Mouse (Mus musculus): ENCODE measurements around the gene Ptpn13. TPM values are rescaled to one million over a fixed set of nuclear protein-coding genes. Genes with fewer than 3 reads are reported as not detected.
A peak's percentile ranks its signal among the peaks of the same experiment; 100 is the strongest.

Gene Ptpn13
- total RNA-seq, 2 experiments from 2014 or later: 0.30 to 0.58 TPM

DNA sequence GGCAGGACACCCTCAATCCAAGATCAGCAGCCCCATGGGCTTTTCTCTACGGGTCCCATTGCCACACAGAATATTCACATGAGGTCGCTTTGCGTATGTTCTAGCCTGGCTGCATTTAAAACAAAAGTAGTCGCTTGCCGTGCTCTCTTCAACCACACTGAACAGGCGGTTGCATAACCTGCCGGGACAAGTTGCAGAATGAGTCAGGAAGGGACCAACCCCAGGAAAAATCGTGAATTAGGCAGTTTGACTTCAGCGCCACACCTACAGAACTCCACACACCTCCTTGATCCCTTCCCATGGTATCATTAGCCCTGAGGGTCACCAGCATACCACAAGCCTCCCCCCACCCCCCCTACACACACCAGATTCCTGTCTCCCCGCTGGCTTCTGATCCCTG is 4.4 kb upstream of the Ptpn13 start:
- ATAC-seq (replicated peaks; ENCODE audit: poor library complexity): 0 out of 2 replicates have a peak, but pooled peaks have one; percentile 11

DNA sequence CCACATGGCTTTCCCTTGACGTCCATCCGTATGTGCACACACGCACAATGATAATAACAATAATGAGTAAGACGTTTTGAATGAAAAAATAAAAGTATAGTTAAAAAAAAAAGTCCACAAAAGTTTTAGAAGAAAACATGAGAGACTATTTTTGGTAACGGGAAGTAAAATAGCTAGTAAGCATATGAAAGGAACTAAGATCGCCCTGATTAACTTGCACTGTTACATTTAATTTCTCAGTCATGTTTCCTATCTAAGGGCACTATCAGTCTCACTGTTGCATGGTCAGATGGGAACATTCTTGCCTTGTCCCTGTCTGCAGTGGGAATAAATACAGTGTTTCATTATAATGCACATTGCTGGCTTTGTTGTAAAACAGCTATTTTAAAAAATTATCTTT is 2.4 kb upstream of the Ptpn13 start:
- ATAC-seq (replicated peaks; ENCODE audit: poor library complexity): no peak

DNA sequence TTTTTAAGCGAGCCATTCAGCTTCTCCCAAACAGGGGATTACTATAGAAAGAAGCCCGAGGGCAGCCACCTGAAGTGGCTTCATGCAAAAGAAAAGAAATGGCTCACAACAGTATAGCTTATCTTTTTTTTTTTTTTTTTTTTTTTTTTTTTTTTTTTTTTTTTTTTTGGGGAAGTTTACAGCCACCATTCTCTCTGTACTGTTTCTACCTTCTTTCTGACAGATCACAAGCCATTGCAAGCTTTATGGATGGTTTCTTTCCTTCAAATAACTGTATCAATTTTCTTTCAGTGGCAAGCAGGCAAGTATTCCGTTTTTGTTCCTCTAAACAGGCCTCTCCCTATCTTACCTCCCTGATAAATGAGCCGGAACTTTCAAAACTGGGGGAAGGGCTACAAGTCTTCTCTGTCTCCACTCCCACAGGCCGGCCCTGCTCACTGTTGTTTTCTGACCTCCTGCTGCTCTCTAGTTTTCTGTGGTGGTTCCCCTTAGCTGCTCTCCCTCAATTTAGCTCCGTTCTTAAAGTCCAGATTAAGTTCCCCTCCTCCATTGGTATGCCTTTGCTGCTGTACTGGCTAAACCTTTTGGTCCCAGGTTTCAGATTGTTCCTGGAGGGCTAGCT is 1.6 kb upstream of the Ptpn13 start:
- ATAC-seq (replicated peaks; ENCODE audit: poor library complexity): no peak

DNA sequence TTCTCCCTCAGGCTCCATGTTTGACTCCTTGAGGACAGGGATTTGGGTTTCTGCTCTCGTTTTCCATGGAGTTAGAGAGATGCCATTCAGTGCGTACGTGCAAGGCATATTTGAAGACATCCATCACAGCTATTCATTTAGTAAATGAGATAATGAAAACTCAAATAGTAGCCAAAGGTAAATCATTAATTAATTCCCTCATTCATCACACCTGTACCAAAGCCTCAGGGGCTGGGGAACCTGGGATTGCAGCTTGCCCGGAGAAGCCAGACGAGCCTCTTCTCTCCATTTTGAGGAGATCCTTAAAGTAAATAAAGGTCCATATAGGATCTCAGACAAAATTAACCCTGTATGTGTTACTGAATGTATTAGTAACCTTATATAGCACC is 1.1 kb upstream of the Ptpn13 start:
- ATAC-seq (replicated peaks; ENCODE audit: poor library complexity): no peak

DNA sequence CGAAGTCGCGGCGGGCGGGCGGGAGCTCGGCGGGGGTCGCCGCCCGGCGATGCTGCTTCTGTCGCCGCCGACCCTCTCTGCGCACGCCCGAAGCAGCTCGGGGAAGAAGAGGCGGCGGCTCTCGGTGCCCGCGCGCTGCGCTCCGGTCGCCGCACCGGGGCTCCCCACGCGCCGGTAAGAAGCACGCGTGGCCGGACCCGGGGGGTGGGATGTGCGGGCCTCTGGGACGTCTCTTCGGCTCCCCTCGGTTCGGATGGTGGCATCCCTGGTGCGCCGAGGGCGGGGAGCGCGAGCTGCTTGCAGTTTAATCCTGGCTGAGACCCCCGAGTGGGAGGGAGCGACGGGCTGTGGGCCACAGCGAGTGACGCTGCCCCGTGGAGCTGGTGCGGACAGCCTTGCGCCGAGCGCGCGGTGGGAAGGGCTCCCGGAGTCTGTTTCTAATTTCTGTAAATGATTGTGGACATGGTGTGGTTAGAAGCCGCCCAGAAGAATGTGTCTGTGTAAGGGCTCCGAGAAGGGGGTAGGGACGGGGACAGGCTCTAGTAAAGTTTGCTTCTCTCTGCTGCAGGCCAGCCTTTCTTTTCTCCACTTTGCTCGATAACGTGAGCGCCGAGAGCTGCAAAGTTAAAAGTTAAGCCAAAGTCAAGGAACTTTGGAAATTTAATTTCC is 505 bp downstream of the Ptpn13 start:
- peak; percentile 12 for ATAC-seq (replicated peaks; ENCODE audit: poor library complexity)

DNA sequence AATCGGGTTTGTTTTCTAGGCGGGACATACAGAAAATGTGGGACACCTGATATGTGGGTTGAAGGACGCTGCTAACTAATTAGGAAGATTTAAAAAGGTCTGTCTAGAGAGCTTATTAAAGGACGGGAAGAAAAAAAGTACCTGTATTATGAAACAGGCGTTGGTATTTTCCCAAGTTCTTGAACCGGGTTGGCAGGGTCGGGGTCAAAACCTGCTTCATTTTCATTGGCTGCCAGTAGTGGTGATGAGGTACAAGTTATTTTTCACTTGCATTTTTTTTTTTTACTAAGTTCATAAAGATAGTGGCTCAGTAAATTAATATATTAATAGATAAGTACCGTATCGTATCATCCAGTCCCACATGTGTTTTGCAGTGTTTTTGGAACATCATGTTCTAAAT is 1.3 kb downstream of the Ptpn13 start:
- ATAC-seq (replicated peaks; ENCODE audit: poor library complexity): no peak

DNA sequence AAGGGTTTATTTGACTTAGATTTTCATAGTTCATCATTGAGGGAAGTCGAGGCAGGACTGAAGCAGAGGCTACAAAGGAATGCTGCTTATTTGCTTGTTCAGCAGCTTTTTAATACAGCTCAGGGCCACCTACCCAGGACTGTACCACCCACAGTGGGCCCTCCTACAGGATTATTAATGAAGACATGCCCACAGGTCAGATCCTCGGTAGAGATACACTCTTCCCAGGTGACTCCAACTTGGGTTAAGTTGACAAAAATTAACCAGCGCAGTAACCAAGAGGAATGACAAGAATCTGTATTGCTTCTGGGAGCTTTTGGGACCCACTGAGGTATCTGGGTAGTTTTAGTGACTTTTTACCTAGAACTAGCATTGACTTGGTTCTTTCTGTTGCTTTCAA is 6.0 kb downstream of the Ptpn13 start:
- no peak for ATAC-seq (replicated peaks; ENCODE audit: poor library complexity)

DNA sequence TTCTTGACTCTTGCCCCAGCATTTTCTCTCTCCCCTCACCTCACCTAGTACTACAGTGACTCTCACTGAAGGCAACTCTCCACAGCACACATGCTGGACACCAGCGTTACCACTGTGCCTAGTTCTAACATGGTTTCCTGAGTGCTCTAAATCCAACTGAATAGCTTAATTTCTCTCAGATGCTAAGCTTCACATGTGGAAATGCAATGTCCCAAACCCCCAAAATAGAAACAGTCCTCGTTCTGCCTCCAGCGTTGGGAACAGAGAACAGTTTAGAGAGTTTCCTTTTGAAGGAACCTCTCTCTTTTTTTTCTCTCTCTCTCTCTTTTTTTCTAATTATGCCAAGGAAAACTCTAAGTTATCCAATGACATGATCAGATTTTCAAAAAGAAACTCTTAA is 6.5 kb downstream of the Ptpn13 start:
- no peak for ATAC-seq (replicated peaks; ENCODE audit: poor library complexity)

DNA sequence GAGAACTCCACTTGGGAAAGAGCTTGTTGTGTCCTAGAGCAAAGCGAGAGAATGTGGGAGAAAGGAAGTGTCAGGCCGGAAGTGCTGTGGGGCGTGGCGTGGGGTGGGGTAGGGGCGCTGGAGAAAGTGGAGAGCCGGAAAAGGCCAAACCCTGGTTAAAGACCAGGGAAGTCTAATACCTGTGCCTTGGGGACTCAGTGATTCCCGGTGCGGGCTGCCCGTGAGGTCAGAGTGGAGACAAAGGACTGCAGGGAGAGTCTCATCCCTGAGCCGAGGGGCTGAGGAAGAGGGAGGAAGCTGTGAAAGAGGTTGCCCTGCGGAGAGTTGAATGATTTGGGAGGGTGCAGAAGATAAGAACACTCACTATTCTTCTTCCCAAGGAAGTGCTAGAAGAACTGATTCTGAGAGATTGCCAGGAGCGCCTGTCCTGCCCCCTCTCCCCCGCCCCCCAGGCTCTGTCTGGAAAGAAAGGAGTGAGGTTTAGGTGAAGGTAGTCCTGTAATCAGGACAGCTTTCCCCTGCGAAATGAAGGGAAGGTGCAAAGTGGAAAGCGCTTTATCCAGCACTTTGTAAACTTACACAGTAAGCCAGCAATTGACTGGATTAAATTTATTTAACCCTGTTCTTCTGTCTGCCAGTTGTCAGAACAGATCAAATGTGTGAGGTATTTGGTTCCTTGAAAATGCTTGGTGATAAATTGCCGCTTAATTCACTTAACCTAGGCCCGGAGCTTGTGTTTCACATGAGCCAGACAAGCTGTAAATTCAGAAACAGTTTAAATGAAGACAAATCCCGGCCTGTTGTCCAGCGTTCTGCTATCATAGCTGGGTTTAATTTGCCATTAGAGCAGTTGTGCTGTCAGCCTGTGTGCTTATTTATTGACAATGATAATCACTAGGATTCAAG is 11.3 kb downstream of the Ptpn13 start:
- ATAC-seq (replicated peaks; ENCODE audit: poor library complexity): no peak

DNA sequence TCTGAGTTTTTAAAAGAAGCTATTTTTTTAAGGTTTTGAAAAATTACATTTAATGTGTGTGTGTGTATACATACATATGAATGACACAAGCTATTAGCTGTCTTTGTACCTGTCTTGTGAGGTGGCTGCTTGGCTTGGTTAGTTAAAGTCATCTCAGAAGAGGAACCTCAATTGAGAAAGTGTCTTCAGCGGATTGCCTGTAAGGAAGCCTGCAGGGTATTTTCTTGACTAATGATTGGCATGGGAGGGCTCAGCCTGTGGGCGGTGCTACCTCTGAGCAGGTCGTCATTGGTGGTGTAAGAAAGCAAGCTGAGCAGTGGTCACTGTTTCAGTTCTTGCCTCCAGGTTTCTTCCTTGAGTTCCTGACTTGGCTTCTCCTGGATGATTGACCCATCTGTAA is 12.7 kb downstream of the Ptpn13 start:
- ATAC-seq (replicated peaks; ENCODE audit: poor library complexity): peak; percentile 87

DNA sequence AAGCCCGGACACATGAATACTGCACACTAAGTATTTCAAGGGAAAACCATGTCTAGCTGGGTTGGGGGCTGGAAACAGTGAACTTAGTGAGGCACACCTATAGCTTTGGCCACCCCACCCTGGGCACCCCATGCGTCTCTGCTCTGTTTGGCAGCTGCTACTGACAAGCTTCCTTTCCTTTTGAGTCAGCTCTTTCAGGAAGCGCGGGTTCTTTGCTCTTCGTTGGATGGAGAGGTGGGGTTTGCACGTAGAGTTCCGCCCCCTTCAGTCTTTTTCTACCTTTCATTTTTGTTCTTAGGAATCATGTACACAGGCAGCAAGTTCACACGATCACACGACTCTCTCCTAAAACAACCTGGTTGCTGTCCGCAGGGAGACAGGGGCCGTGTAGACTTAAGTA is 14.2 kb downstream of the Ptpn13 start:
- ATAC-seq (replicated peaks; ENCODE audit: poor library complexity): no peak

DNA sequence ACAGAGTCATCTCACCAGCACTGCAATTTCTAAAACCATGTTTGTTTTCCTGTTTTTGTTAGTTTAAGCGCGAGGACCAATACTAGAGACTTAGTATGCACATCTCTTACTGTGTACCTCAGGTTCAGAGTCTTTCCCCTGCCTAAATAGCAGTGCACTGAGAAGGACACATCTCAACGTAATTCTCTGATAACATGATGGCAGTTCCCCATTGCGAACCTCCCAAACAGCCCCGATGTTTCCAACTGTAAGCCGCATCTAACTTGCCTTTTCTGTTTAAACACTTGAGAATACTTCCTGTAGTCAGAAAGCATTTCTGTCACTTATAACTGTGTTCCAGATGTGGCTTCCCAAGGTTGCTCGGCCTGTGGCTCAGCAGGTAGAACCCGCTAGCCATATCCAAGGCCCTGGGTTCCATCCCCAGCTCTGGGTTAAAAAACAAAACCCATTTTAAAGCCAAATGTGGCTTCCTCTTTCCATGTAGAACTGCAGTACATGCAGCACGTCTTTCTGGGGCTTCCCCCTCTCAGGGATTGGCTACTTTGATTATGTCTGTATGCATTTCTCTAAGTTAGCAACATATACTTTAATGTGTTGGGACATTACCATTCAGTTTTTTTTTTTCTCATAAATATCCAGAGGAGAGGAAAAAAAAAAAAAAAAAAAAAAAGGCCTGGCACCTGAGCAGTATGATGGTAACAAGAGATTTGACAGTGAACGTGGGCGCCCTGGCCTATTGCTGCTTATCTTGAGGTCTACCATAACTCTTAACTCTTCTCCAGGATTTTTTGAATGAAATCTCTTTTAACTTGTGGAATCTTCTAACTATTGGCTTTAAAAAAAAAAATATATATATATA is 15.7 kb downstream of the Ptpn13 start:
- ATAC-seq (replicated peaks; ENCODE audit: poor library complexity): no peak

DNA sequence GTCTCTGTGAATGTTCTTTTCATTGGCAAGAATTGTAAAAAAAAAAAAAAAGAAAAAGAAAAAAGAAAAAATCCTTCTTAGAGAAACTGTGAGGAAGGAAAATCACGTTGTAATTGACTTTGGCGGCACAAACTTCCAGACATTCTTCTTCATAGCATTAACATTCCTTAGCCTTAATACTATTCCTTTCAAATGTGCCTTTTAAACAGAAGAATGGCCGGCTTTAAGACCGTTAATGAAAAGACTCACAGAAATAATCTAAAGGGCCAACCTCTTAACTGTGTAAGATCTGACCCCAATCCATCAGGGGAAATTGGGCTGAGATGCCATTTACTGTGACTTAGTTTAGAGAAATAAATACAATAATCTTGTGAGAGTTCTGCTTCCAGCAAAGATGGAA is 16.7 kb downstream of the Ptpn13 start:
- no peak for ATAC-seq (replicated peaks; ENCODE audit: poor library complexity)

DNA sequence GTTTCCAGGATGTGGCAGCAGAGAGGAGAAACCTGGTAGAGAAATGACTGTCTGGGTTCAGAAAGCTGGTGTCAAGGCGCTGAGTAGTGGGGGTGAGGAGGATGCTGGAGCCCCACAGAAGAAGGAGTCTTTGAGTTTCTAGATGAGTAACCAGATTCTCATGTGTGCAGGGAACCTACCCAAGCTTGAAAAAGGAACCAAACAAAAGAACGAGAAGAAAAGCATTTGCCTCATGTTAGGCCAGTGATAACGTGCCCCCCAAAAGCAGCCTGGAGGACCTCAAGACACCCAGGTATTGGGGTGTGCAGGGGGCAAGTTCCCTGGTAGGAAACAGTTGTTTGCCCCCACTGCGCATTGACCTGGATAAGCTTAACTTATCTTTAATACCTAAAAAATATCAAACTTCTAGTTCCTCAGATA is 17.3 kb downstream of the Ptpn13 start:
- no peak for ATAC-seq (replicated peaks; ENCODE audit: poor library complexity)

DNA sequence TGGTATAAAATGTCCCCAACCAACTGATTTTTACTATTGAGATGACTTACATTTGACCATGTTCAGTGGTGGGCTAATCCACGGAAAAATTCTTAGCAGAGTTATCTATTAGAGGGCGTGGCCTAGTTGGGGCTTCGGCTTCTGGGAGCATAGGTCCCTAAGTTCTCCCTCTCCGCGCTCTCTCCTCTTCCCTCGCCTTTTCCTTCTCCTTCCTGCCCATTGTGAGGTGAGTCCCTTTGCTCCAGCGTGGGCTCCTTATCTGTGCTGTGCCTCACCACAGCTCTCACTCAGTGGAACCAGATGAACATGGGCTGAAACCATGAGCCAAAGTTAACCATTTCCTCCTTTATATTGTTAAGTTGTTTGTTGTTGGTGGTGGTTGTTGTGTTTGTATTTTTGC is 17.9 kb downstream of the Ptpn13 start:
- ATAC-seq (replicated peaks; ENCODE audit: poor library complexity): 0 out of 2 replicates have a peak, but pooled peaks have one; percentile 15

DNA sequence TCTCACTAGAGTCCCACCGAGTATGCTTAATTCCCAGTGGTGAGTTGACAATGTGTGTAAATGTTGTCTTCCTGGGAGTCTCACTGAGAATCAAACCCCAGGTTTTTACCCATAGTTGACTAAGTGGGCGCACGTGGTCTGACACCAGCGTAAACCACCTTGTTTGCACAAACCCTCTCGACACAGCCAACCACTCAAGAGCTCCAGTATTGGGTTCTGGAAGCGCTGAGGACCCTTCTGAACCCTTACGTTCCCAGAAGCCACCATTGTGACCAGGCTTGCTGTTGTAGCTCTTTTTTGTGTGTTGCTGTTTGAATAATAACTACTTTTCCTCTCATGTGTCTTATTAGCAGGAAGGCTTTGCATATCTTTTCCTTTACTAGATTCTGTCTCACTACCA is 20.4 kb downstream of the Ptpn13 start:
- ATAC-seq (replicated peaks; ENCODE audit: poor library complexity): no peak

DNA sequence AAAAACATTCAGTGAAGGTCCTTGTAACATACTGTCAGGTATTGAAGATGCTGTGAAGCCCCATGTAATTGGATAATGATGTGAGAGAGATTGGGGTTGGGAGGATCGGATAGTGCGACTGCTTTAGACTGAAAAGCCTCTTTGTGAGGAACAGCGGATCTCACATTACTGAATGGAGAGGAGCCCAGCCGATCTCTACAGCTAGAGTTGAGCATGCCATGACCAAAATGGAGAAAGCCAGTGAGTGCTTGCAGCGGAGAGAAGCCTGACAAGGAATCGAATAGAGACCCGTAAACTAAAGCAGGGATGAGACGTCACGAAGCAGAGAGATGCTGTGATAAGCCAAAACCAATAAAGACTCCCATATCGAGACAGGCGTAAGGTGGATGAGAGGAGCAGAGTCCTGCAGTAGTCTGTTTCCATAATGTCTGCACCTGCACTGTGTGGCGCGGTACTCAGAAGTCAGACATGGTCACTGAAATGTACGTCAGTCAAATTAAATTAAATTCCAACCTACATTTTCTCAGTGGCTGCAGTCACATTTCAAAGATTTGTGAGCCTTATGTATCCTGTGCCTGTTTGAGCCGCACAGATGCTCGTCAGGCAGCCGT is 22.9 kb downstream of the Ptpn13 start:
- ATAC-seq (replicated peaks; ENCODE audit: poor library complexity): no peak

DNA sequence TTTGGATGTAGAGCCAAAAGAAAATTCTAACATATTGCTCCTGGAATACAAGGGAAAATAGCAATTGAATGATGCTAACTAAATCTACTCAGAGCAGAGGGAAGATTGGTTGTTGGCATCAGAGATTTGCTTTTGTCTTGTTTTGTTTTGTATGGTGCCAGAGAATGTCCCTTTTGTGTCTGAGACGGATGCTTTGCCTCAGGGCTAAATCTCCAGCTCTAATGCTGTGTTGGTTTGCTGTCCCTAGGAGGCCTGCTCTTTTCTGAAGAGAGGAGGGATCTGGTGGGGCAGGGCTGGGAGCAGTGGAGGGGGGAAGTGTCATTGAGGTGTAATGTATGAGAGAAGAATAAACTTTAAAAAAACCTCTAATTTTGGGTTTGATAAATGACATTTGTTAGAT is 23.5 kb downstream of the Ptpn13 start:
- no peak for ATAC-seq (replicated peaks; ENCODE audit: poor library complexity)

DNA sequence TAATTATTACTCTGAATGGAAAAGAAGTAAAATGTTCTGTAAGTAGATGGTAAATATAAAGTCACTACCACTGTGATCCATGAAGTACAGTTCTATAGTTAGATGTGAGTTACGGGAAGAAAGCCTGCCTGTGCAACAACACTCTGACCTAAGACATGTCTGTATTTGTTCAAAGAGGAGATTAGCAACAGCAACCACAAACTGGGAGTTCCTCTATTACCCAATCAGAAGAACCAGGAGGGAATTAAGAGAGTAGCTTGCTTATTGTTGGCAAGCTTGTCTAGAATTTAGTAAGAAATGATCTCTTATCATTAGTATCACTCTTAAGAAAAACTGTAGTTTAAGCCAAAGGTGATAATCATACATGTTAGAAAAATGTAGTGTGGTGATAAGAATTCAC is 25.7 kb downstream of the Ptpn13 start:
- ATAC-seq (replicated peaks; ENCODE audit: poor library complexity): peak; percentile 83

DNA sequence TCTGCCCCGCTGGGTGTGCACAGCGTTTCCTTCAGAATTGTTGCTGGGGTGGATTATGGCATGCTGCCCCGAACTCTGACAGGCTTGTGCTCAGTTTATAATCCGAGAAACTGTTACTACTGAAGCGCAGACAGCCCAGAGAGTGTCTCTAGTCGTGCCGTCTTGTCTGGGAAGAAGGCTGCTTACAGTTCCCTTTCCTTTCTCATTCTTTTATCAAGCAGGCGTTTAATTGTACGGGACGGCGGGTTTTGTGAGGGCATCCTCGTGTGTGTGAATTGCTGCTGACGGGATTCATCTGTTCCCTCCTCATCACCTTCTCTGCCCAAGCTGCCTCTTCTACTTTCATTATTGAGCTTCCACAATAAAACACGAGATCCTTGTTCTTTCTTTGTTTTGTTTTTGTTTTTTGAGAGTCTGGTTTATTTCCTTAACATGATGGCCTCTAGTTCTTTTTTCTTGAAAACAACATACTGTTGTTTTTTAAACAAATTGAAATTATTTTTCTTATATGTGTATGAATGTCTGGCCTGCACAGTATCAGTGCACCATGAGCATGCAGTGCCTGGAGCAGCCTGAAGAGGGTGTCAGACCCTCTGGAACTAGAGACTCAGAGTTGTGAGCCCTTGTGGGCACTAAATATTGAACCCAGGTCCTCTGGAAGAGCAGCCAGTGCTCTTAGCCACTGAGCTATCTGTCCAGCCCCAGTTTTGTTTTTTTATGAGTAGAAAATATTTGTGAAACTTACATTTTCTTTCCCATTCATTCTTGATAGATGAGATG is 28.6 kb downstream of the Ptpn13 start:
- ATAC-seq (replicated peaks; ENCODE audit: poor library complexity): peak; percentile 77

All from megakaryocyte progenitor cell, adult 5-6 weeks (primary cell).